Mouse (Mus musculus) liver, adult 2 months (tissue): Measurements from ENCODE around the gene Tab1. TPM values are rescaled to one million over a fixed set of nuclear protein-coding genes. Genes with fewer than 3 reads are reported as not detected.

Experiments
- DNase-seq: peaks from one replicate; pipeline ENCODE4 v3.0.0-alpha.2; 2011; ENCODE audit warnings: low read depth, low spot score; ENCODE audit errors: extremely low read depth
- H3K27ac ChIP-seq: fragments of 200-500 bp; replicated peaks from 2 replicates; pipeline ENCODE4 v1.5.1; 2012; ENCODE audit warnings: low read depth, mild to moderate bottlenecking, control low read depth, inconsistent platforms, low read length; ENCODE audit not compliant: insufficient read depth
- H3K27me3 ChIP-seq: fragments of 200-500 bp; 2 replicates; pipeline ENCODE4 v1.6.1; 2012; ENCODE audit warnings: mild to moderate bottlenecking, moderate library complexity, low read length, inconsistent platforms; ENCODE audit not compliant: control insufficient read depth, insufficient read depth
- H3K36me3 ChIP-seq: fragments of 200-500 bp; 2 replicates; pipeline ENCODE4 v1.6.1; 2012; ENCODE audit warnings: low read length, inconsistent platforms; ENCODE audit not compliant: control insufficient read depth, insufficient read depth
- H3K4me1 ChIP-seq: fragments of 200-500 bp; 2 replicates; pipeline ENCODE4 v1.6.1; 2011; ENCODE audit warnings: low read length; ENCODE audit not compliant: control insufficient read depth, insufficient read depth
- H3K4me3 ChIP-seq: fragments of 200-500 bp; 2 replicates; pipeline ENCODE4 v1.5.1; 2011; ENCODE audit warnings: low read depth, mild to moderate bottlenecking, control low read depth, low read length, moderate library complexity; ENCODE audit not compliant: insufficient read depth
- H3K79me2 ChIP-seq: fragments of 200-500 bp; 2 replicates; pipeline ENCODE4 v1.6.1; 2012; ENCODE audit warnings: inconsistent platforms, mild to moderate bottlenecking, low read length, moderate library complexity; ENCODE audit not compliant: control insufficient read depth, insufficient read depth
- H3K9ac ChIP-seq: fragments of 200-500 bp; 2 replicates; pipeline ENCODE4 v1.6.1; 2012; ENCODE audit warnings: low read depth, mild to moderate bottlenecking, control low read depth, inconsistent platforms, low read length
- CTCF ChIP-seq: fragments of 200-500 bp; IDR thresholded peaks from 2 replicates; pipeline ENCODE4 v1.5.1; 2011; ENCODE audit warnings: low read depth, low read length, control low read depth
- POLR2A ChIP-seq: fragments of 200-500 bp; IDR thresholded peaks from 2 replicates; pipeline ENCODE4 v1.6.1; 2011; ENCODE audit warnings: low read length, control low read depth; ENCODE audit not compliant: insufficient read depth; ENCODE audit errors: extremely low read depth
- WGBS: fragments of 180-500 bp; shearing (Covaris S2); methylation state at CpG from one replicate; pipeline ENCODE4 v1.1.7; 2018; 5-methylcytosine and 5-hydroxymethylcytosine counted together
- polyA plus RNA-seq: library from polyadenylated mRNA; depleted of rRNA; stranded (reverse); fragments of >200 nt; gene quantifications from 2 replicates; pipeline ENCODE4 v1.2.3, GENCODE M21; 2012
- total RNA-seq: library from RNA; depleted of rRNA; stranded (reverse); fragments of >200 nt; gene quantifications from 2 replicates; pipeline ENCODE4 v1.2.3, GENCODE M21; 2014

Tab1 gene
- total and polyA plus RNA-seq, 2 experiments, result 4.1 to 5.0 TPM

DNA sequence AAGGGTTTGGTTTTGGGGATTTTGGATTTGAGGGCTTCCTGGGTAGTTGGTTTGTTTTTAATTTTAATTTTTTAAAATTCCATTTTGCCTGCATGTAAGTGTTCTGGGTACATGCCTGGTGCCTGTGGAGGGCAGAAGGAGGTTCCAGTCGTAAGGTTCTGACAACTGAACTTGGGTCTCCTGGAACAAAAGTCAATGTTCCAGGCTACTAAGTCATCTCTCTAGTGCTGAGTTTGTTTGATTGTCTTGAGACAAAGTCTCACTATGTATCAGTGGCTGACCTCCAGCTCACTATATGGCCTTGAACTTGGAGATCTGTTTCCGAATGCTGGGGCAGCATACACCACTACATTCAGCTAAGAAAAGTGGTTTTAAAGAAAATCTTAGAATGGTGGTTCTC, 2.6 kb downstream of the Tab1 start:
- Histone ChIP-seq H3K9ac (no peak overlapping the region), H3K27me3 (no peaks in the 10 kb centered on the region), H3K79me2 (peaks cover 7% of the 10 kb centered on the region; the same call in 1 of the 2 replicates), H3K4me1 (peaks cover 10% of the 10 kb centered on the region), H3K36me3 (no peaks in the 10 kb centered on the region), H3K27ac (no peak overlapping the region), H3K4me3 (no peak overlapping the region)
- WGBS, result 75% methylated on average over 2 of the region's 2 CpGs
- TF ChIP-seq CTCF, result no peak
- TF ChIP-seq POLR2A, result no peak
- DNase-seq, result peak; percentile 3

DNA sequence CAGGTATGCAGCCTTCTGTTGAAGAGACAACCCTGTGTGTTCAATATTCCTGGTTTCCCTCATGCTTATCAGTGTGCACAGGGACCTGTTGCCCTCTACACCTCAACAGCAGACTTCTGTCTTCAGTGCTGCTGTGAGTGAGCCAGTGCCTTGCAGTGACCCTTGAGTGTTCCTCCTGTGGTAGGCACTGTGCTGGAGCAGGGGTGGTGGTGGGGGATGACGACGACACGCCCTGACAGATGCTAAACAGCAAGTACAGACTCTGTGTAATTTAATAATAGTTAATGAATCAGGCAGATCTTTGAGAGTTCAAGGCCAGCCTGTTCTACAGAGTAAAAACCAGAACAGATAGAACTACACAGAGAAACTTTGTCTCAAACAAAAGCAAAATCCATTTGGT, 3.7 kb downstream of the Tab1 start:
- Histone ChIP-seq H3K36me3 (no peaks in the 10 kb centered on the region), H3K27ac (no peak overlapping the region), H3K27me3 (no peaks in the 10 kb centered on the region), H3K4me1 (peaks cover 10% of the 10 kb centered on the region), H3K4me3 (no peak overlapping the region), H3K79me2 (peaks cover 7% of the 10 kb centered on the region; the same call in 1 of the 2 replicates), H3K9ac (no peak overlapping the region)
- WGBS, result 86% methylated on average over 3 of the region's 3 CpGs
- no peak for DNase-seq
- TF ChIP-seq POLR2A (no peak), CTCF (no peak)

DNA sequence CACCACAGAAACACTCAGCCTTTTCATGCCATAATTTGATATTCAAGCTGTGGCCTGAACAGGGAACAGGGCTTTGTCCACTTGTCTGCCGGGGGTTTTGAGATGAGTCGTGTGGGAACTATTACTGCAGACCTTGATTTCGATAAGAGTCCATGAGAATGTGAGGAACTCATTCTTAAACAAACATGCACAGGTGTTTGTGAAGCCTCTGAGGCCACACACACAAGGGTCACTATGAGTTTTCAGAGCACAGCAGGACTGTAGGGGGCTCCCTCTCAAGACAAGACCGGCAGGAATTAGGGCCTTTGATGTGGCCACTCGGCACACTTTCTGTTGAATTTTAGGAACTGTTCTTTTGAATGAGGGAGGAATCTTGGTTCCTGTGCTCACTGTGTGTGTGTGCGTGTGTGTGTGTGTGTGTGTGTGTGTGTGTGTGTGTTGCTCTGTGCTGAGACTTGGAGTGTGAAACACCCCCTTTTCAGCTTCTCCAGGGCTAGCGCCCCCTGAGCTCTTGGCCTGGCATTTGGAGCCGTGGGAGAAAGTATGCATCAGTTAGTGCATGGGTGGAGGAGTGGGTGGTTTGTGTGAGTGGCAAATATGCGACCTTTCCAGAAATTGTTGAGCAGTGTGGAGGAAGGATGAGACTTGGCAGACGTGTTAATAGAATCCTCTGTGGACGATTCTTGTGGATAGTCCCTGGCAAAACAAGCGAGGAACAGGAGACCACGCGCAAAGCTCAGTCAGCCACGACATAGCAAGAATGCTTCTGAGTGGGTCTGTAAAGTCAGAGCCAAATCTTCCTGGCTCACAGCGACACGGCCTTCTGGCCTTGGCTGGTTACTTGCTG, 5.2 kb downstream of the Tab1 start:
- Histone ChIP-seq H3K4me1 (peaks cover 10% of the 10 kb centered on the region), H3K79me2 (peaks cover 7% of the 10 kb centered on the region; the same call in 1 of the 2 replicates), H3K4me3 (no peak overlapping the region), H3K9ac (no peak overlapping the region), H3K27ac (no peak overlapping the region), H3K36me3 (no peaks in the 10 kb centered on the region), H3K27me3 (no peaks in the 10 kb centered on the region)
- no peak for TF ChIP-seq CTCF
- TF ChIP-seq POLR2A, result no peak
- 72% methylated on average over 17 of the region's 17 CpGs for WGBS
- no peak for DNase-seq

DNA sequence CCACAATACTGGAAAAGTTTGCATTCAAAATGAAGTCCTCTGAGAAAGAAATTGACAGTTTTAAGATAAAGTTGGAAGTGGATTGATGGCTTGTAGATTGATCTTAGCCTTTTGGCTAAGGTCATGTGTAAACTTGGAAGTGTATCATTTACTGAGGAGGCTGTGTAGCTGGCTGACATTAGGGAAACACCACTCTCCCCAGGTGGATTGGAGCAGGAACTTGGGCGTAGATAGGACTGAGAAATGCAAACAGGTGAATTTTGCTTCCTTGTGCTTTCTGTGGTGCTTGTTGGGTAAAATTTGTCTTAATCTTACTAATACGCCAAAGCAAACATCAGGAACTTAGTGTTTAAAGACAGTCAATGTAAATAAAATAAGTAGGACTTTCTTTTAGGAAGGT, 7.4 kb downstream of the Tab1 start:
- Histone ChIP-seq H3K4me3 (no peak overlapping the region), H3K79me2 (peaks cover 7% of the 10 kb centered on the region; the same call in 1 of the 2 replicates), H3K27me3 (no peaks in the 10 kb centered on the region), H3K9ac (no peak overlapping the region), H3K36me3 (no peaks in the 10 kb centered on the region), H3K27ac (no peak overlapping the region), H3K4me1 (no peaks in the 10 kb centered on the region)
- TF ChIP-seq CTCF (no peak), POLR2A (no peak)
- DNase-seq, result no peak
- WGBS, result 96% methylated on average over 2 of the region's 2 CpGs

DNA sequence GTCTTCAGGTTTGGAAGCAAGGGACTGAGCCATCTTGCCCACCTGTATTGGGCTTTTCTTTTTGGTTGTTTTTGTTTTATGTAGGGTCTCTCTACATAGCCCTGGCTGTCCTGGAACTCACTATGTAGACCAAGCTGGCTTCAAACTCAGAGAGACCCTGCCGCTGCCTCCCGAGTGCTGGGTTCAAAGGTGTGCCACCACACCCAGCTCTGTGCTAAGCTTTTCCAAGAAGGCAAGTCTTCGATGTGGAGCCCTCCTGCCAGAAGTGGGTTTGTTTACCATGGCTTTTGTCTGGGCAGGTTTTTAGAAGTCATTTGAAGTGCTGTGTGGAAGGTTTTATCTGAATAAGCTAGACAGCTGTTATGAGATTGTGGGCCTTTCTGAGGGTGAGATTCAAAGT, 8.0 kb downstream of the Tab1 start:
- peaks cover 7% of the 10 kb centered on the region; the same call in 1 of the 2 replicates for H3K79me2 ChIP-seq
- H3K4me3 ChIP-seq, result no peak overlapping the region
- no peaks in the 10 kb centered on the region for H3K4me1 ChIP-seq
- no peak overlapping the region for H3K27ac ChIP-seq
- WGBS, result 88% methylated on average over 3 of the region's 3 CpGs
- H3K27me3 ChIP-seq, result no peaks in the 10 kb centered on the region
- DNase-seq, result no peak
- H3K36me3 ChIP-seq, result no peaks in the 10 kb centered on the region
- no peak for TF ChIP-seq CTCF
- no peak for TF ChIP-seq POLR2A
- no peak overlapping the region for H3K9ac ChIP-seq

DNA sequence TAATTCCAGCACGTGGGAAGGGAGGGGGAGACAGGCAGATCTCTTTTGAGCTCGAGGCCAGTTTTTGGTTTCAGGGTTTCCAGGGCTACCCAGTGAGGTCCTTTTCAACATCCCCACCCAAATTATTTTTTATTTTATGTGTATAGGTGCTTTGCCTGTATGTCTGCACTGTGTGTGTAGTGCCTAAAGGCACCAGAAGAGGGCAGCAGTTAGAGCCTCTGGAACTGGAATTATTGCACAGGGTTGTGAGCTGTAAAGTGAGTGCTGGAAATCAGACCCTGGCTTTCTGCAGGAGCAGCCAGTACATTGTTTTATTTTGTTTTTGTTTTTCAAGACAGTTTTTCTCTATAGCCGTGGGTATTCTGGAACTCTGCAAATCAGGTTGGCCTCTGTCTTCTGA, 9.2 kb downstream of the Tab1 start:
- Histone ChIP-seq H3K4me3 (no peak overlapping the region), H3K4me1 (no peaks in the 10 kb centered on the region), H3K79me2 (no peaks in the 10 kb centered on the region; the same call in 1 of the 2 replicates), H3K27me3 (no peaks in the 10 kb centered on the region), H3K27ac (no peak overlapping the region), H3K36me3 (no peaks in the 10 kb centered on the region), H3K9ac (no peak overlapping the region)
- 99% methylated on average over 3 of the region's 3 CpGs for WGBS
- no peak for DNase-seq
- no peak for TF ChIP-seq CTCF
- no peak for TF ChIP-seq POLR2A
